Mouse (Mus musculus) stomach, embryonic 14.5 days (tissue): Measurements from ENCODE around the gene Gm44503. TPM values are rescaled to one million over a fixed set of nuclear protein-coding genes. Genes with fewer than 3 reads are reported as not detected.

ENCODE experiments used
- ATAC-seq: fragments of 200-750 bp; cut with Nextera tagmentation; 2 replicates; pipeline ENCODE4 v1.8.0; 2017; ENCODE audit warnings: low read depth, moderate TSS enrichment; ENCODE audit not compliant: insufficient number of reproducible peaks, insufficient read depth, low FRiP score
- H3K27ac ChIP-seq: fragments of 300-500 bp; sonication (generic); 2 replicates; pipeline ENCODE4 v1.5.1; 2014; ENCODE audit warnings: mild to moderate bottlenecking, low read length, moderate library complexity, mixed read lengths
- H3K27me3 ChIP-seq: fragments of 300-500 bp; sonication (generic); 2 replicates; pipeline ENCODE4 v1.6.1; 2014; ENCODE audit warnings: low read length, control low read depth, mixed read lengths; ENCODE audit not compliant: control insufficient read depth, insufficient read depth
- H3K36me3 ChIP-seq: fragments of 300-500 bp; sonication (generic); 2 replicates; pipeline ENCODE4 v1.6.1; 2014; ENCODE audit warnings: mild to moderate bottlenecking, control low read depth, low read length, moderate library complexity, mixed read lengths; ENCODE audit not compliant: control insufficient read depth, insufficient read depth
- H3K4me1 ChIP-seq: fragments of 300-500 bp; sonication (generic); 2 replicates; pipeline ENCODE4 v1.6.1; 2014; ENCODE audit warnings: low read length, control low read depth, mixed read lengths; ENCODE audit not compliant: control insufficient read depth, insufficient read depth
- H3K4me2 ChIP-seq: fragments of 300-500 bp; sonication (generic); replicated peaks from 2 replicates; pipeline ENCODE4 v1.6.1; 2014; ENCODE audit warnings: low read depth, low read length, control low read depth
- H3K4me3 ChIP-seq: fragments of 300-500 bp; sonication (generic); 2 replicates; pipeline ENCODE4 v1.5.1; 2014; ENCODE audit warnings: low read depth, low read length, control low read depth
- H3K9ac ChIP-seq: fragments of 300-500 bp; sonication (generic); replicated peaks from 2 replicates; pipeline ENCODE4 v1.6.1; 2014; ENCODE audit warnings: low read depth, mild to moderate bottlenecking, control low read depth, low read length, moderate library complexity, mixed read lengths
- H3K9me3 ChIP-seq: fragments of 300-500 bp; sonication (generic); 2 replicates; pipeline ENCODE4 v1.6.1; 2016; ENCODE audit warnings: low read depth, low read length, control low read depth; ENCODE audit not compliant: control insufficient read depth
- WGBS: fragments of 180-500 bp; shearing (Covaris S2); extraction: QIAGEN DNeasy Blood & Tissue Kit; methylation state at CpG from one replicate; pipeline ENCODE4 v1.1.7; 2014; 5-methylcytosine and 5-hydroxymethylcytosine counted together
- polyA plus RNA-seq: library from polyadenylated mRNA; unstranded; fragments of >200 nt; fragmentation: Nextera tagmentation; extraction: Ambion mirVana; gene quantifications from 2 replicates; pipeline ENCODE4 v1.2.1, GENCODE M21; 2014

Gm44503 gene
- polyA plus RNA-seq, 1 experiment from 2014 or later = not detected

- Histone ChIP-seq H3K4me3 (no peak overlapping the region), H3K27ac (no peak overlapping the region), H3K36me3 (peaks cover 17% of the 10 kb centered on the region), H3K4me2 (no peak overlapping the region), H3K9me3 (no peaks in the 10 kb centered on the region), H3K4me1 (no peaks in the 10 kb centered on the region), H3K27me3 (no peaks in the 10 kb centered on the region), H3K9ac (no peak overlapping the region)
- WGBS = 89% methylated on average over 5 of the region's 5 CpGs
- ATAC-seq = no peak
Observed at GRCm38 (mm10) chr9:73020566-73021097, 62.0 kb downstream of the Gm44503 start.

GRCm38 (mm10) chr9:73025818-73026636 is 67.4 kb downstream of the Gm44503 start:
- H3K27me3 ChIP-seq = no peaks in the 10 kb centered on the region
- H3K4me2 ChIP-seq = no peak overlapping the region
- no peak for ATAC-seq
- WGBS = 25% methylated on average over 17 of the region's 17 CpGs
- peaks cover 12% of the 10 kb centered on the region; the same call in 1 of the 2 replicates for H3K36me3 ChIP-seq
- H3K4me3 ChIP-seq = no peak overlapping the region
- H3K9me3 ChIP-seq = no peaks in the 10 kb centered on the region
- H3K9ac ChIP-seq = no peak overlapping the region; the same call in 1 of the 2 replicates
- H3K27ac ChIP-seq = no peak overlapping the region
- H3K4me1 ChIP-seq = no peaks in the 10 kb centered on the region

DNA sequence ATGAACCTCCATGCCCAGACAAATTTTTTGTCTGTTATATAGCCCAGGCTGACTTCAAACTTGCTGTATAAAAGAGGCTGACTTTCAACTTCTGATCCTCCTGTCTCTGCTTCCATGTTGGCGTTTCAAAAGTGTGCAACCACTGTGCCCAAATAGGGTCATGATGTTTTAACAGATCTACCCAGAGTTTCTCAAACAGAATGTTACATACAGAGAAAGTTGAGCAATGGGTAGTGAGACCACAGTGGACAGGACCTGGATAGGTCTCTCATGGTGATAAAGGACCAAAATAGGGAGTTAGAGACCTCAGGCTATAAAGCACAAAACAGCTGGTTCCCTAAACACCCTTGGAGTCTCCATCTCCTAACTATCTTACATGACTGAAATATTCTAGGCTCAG is 71.8 kb downstream of the Gm44503 start:
- WGBS = 88% methylated on average over 1 of the region's 1 CpGs
- no peaks in the 10 kb centered on the region for H3K4me1 ChIP-seq
- H3K36me3 ChIP-seq = peaks cover 21% of the 10 kb centered on the region
- no peak overlapping the region for H3K27ac ChIP-seq
- no peak overlapping the region for H3K9ac ChIP-seq
- no peaks in the 10 kb centered on the region for H3K27me3 ChIP-seq
- no peak for ATAC-seq
- H3K4me2 ChIP-seq = no peak overlapping the region
- H3K4me3 ChIP-seq = no peak overlapping the region
- H3K9me3 ChIP-seq = no peaks in the 10 kb centered on the region

GRCm38 (mm10) chr9:73031421-73031820 is 72.8 kb downstream of the Gm44503 start:
- Histone ChIP-seq H3K9ac (no peak overlapping the region), H3K4me2 (no peak overlapping the region), H3K9me3 (no peaks in the 10 kb centered on the region), H3K27ac (no peak overlapping the region), H3K36me3 (peaks cover 21% of the 10 kb centered on the region), H3K27me3 (no peaks in the 10 kb centered on the region), H3K4me3 (no peak overlapping the region), H3K4me1 (no peaks in the 10 kb centered on the region)
- WGBS = 68% methylated on average over 4 of the region's 4 CpGs
- ATAC-seq = no peak

DNA sequence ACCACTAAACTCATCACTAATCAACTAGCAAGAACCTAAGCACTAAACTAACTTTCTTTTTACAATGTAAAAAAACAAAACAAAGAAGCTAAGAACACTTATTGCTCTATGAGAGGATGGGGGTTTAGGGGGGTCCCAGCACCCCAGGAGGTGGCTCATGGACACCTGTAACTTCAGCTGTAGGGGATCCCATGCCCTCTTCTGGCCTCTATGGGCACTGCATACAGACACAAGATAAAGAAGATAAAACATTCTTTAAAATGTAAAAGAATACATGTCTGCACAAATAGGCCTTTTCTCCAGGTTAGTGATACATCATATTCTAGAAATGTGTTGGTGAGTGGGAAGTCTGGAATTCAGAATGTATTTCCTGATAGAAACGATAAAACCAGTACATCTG is 74.8 kb downstream of the Gm44503 start:
- H3K9ac ChIP-seq = no peak overlapping the region
- no peak overlapping the region for H3K4me2 ChIP-seq
- no peak overlapping the region for H3K27ac ChIP-seq
- no peaks in the 10 kb centered on the region for H3K27me3 ChIP-seq
- H3K4me1 ChIP-seq = no peaks in the 10 kb centered on the region
- ATAC-seq = no peak
- WGBS = 89% methylated on average over 1 of the region's 1 CpGs
- peaks cover 21% of the 10 kb centered on the region for H3K36me3 ChIP-seq
- H3K9me3 ChIP-seq = no peaks in the 10 kb centered on the region
- H3K4me3 ChIP-seq = no peak overlapping the region

- Histone ChIP-seq H3K27me3 (no peaks in the 10 kb centered on the region), H3K36me3 (0 out of 2 replicates have a peak, but pooled peaks cover 1% of the 10 kb centered on the region), H3K9me3 (no peaks in the 10 kb centered on the region), H3K4me2 (peak overlapping the region; percentile 89), H3K27ac (peak overlapping the region; percentile 72; the same call in 1 of the 2 replicates), H3K4me1 (peaks cover 7% of the 10 kb centered on the region; the same call in 1 of the 2 replicates), H3K4me3 (peak overlapping the region; percentile 82), H3K9ac (peak overlapping the region; percentile 81)
- ATAC-seq = peak; percentile 83
- 1% methylated on average over 49 of the region's 49 CpGs for WGBS
Observed at GRCm38 (mm10) chr9:73039222-73039945, 80.7 kb downstream of the Gm44503 start.

DNA sequence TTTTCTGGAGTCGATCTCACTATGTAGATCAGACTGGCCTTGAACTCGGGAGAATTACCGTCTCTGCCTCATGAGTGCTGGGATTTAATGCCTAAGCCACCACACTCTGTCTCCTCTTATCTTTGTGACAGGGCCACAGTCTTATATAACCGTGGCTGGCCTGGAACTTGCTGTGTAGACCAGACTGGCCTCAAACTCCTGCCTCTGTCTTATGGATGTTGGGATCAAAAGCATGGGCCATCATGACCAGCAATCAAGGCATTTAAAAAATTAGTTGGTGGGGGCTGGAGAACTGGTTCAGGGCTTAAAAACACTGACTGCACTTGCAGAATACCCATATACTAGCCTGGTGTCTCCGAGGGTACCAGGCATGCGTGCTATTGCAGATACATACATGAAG is 81.4 kb downstream of the Gm44503 start, which contains the start of gene Pigb:
Gene Pigb (minus strand): TSS at position 299 of the 400 bp plus-strand sequence.
- peak within 1 kb of the TSS; percentile 82 for H3K4me3 ChIP-seq
- peak within 1 kb of the TSS; percentile 72; the same call in 1 of the 2 replicates for H3K27ac ChIP-seq
- peak within 1 kb of the TSS; percentile 81 for H3K9ac ChIP-seq
- ATAC-seq = no peak
- H3K4me1 ChIP-seq = peaks cover 14% of the 10 kb centered on the region; the same call in 1 of the 2 replicates
- no peaks in the 10 kb centered on the region for H3K9me3 ChIP-seq
- H3K36me3 ChIP-seq = no peaks in the 10 kb centered on the region
- no peaks in the 10 kb centered on the region for H3K27me3 ChIP-seq
- 29% methylated on average over 6 of the region's 6 CpGs for WGBS
- peak within 1 kb of the TSS; percentile 89 for H3K4me2 ChIP-seq
